Mouse (Mus musculus): Measurements from ENCODE around the gene Klhl11.

GRCm38 (mm10) chr11:100490951-100491350, 18.4 kb upstream of the Klhl11 start:
- TF ChIP-seq GATA1 (IDR thresholded peaks at IDR 0.05; ENCODE audit: borderline replicate concordance, low read length) (no peak), FLI1 (IDR thresholded peaks at IDR 0.05; ENCODE audit: low read length) (no peak)

Measured in megakaryocyte, embryonic 14.5 days (primary cell).